Mouse (Mus musculus) liver, embryonic 13.5 days (tissue): Measurements from ENCODE around the gene Myh8. TPM values are rescaled to one million over a fixed set of nuclear protein-coding genes. Genes with fewer than 3 reads are reported as not detected.

Experiments used
- ATAC-seq: fragments of 200-750 bp; cut with Nextera tagmentation; 2 replicates; pipeline ENCODE4 v1.8.0; 2017; ENCODE audit warnings: low read depth, mild to moderate bottlenecking, moderate number of reproducible peaks, moderate library complexity
- DNase-seq: peaks from one replicate; pipeline ENCODE4 v3.0.0; 2022
- H3K27ac ChIP-seq: fragments of 300-500 bp; sonication (generic); 2 replicates; pipeline ENCODE4 v1.5.1; 2015; ENCODE audit warnings: moderate library complexity, mild to moderate bottlenecking, inconsistent platforms
- H3K27me3 ChIP-seq: fragments of 300-500 bp; sonication (generic); 2 replicates; pipeline ENCODE4 v1.6.1; 2015; ENCODE audit warnings: mild to moderate bottlenecking, inconsistent platforms
- H3K36me3 ChIP-seq: fragments of 300-500 bp; sonication (generic); 2 replicates; pipeline ENCODE4 v1.6.1; 2015; ENCODE audit warnings: mild to moderate bottlenecking, inconsistent platforms
- H3K4me1 ChIP-seq: fragments of 300-500 bp; sonication (generic); replicated peaks from 2 replicates; pipeline ENCODE4 v1.6.1; 2015; ENCODE audit warnings: inconsistent platforms
- H3K4me2 ChIP-seq: fragments of 300-500 bp; sonication (generic); 2 replicates; pipeline ENCODE4 v1.6.1; 2015; ENCODE audit warnings: inconsistent platforms, mild to moderate bottlenecking, moderate library complexity
- H3K4me3 ChIP-seq: fragments of 300-500 bp; sonication (generic); replicated peaks from 2 replicates; pipeline ENCODE4 v1.5.1; 2015; ENCODE audit warnings: mild to moderate bottlenecking, inconsistent platforms
- H3K9ac ChIP-seq: fragments of 300-500 bp; sonication (generic); 2 replicates; pipeline ENCODE4 v1.6.1; 2015; ENCODE audit warnings: mild to moderate bottlenecking, inconsistent platforms
- H3K9me3 ChIP-seq: fragments of 300-500 bp; sonication (generic); replicated peaks from 2 replicates; pipeline ENCODE4 v1.6.1; 2016; ENCODE audit warnings: inconsistent platforms
- WGBS: fragments of 180-500 bp; shearing (Covaris S2); methylation state at CpG from one replicate; pipeline ENCODE4 v1.1.7; 2015; ENCODE audit not compliant: insufficient replicate concordance; 5-methylcytosine and 5-hydroxymethylcytosine counted together
- polyA plus RNA-seq: library from polyadenylated mRNA; unstranded; fragments of >200 nt; fragmentation: Nextera tagmentation; extraction: Ambion mirVana; gene quantifications from 2 replicates; pipeline ENCODE4 v1.2.1, GENCODE M21; 2015

The Myh8 gene
- polyA plus RNA-seq, 1 experiment from 2014 or later = 0.88 TPM

DNA sequence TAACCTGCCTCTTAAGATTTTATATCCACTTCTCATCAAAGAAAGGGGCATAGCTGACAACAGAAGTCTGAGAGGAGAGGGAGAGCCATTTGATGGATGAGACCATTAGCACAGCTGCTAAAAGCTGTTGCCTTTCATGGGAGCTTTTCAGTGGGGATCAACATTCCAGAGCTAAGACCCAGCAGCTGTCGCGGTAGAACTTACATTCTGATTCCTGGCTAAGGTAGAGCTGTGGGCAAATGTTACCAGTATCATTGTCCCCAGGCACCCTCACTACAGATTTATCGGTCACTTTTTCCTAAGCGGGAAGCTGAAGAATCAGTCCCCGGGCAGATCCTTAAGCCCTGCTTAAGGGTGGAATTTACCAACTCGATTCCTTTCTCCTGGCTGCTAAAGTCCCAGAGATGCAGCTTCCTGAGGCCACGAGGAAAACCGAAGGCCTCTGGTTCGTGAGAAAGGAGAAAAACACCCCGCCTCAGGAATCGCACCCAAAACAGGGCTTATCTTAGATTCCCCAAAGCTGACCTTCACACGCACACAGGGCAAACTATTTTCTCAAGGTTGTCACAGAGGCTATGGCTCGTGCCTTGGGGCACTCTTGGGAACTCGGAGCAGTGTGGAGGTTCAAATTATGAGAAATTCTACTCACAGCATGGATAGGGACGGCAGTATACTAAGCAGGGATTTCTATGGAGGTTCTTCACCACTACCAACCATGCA, 37.0 kb downstream of the Myh8 start:
- H3K27me3 ChIP-seq = no peaks in the 10 kb centered on the region
- ATAC-seq (no peak), DNase-seq (no peak)
- H3K4me2 ChIP-seq = no peak overlapping the region
- 46% methylated on average over 15 of the region's 15 CpGs for WGBS
- no peaks in the 10 kb centered on the region for H3K4me1 ChIP-seq
- H3K27ac ChIP-seq = no peak overlapping the region
- H3K36me3 ChIP-seq = no peaks in the 10 kb centered on the region
- H3K9ac ChIP-seq = no peak overlapping the region
- H3K9me3 ChIP-seq = no peaks in the 10 kb centered on the region
- H3K4me3 ChIP-seq = no peak overlapping the region

DNA sequence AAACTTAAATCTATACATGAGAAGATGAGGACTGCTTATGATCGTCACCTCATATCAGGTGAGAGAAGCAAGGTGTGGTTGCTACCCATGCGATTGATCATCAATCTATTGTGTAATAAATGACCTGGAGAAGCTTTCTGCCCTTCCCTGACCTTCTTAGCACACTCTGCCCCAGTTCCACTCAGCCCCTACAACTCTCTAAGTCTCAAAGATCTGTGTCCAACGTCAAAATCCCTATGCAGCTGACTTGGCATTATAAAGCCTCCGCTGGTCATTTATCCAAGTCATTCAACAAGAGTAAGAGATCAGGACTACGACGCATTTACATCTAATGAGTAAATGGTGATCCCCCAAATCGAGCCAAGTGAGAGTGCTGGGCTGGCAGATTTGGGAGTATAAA, 44.4 kb downstream of the Myh8 start, which contains the start of gene Myh13:
Gene Myh13, plus strand, starts transcription at position 301 of the 400 bp plus-strand sequence.
- no peaks in the 10 kb centered on the region for H3K36me3 ChIP-seq
- H3K27ac ChIP-seq = no peak within 1 kb of the TSS
- H3K9me3 ChIP-seq = no peaks in the 10 kb centered on the region
- no peaks in the 10 kb centered on the region for H3K27me3 ChIP-seq
- no peaks in the 10 kb centered on the region for H3K4me1 ChIP-seq
- DNase-seq (no peak), ATAC-seq (no peak)
- H3K9ac ChIP-seq = no peak within 1 kb of the TSS
- 73% methylated on average over 7 of the region's 7 CpGs for WGBS
- H3K4me3 ChIP-seq = no peak within 1 kb of the TSS
- H3K4me2 ChIP-seq = no peak within 1 kb of the TSS

- H3K4me2 ChIP-seq = no peak overlapping the region
- H3K27me3 ChIP-seq = no peaks in the 10 kb centered on the region
- H3K36me3 ChIP-seq = no peaks in the 10 kb centered on the region
- no peaks in the 10 kb centered on the region for H3K4me1 ChIP-seq
- DNase-seq (no peak), ATAC-seq (no peak)
- H3K27ac ChIP-seq = no peak overlapping the region
- no peak overlapping the region for H3K4me3 ChIP-seq
- no peaks in the 10 kb centered on the region for H3K9me3 ChIP-seq
- H3K9ac ChIP-seq = no peak overlapping the region
- whole genome bisulfite sequencing = 47% methylated on average over 2 of the region's 2 CpGs
These were observed 49.6 kb downstream of the Myh8 start for GRCm38 (mm10) chr11:67326536-67326935.

- Histone ChIP-seq H3K27ac (no peak overlapping the region), H3K9ac (no peak overlapping the region), H3K36me3 (no peaks in the 10 kb centered on the region), H3K4me1 (no peaks in the 10 kb centered on the region), H3K4me2 (no peak overlapping the region), H3K4me3 (no peak overlapping the region), H3K9me3 (no peaks in the 10 kb centered on the region), H3K27me3 (no peaks in the 10 kb centered on the region)
- WGBS = 37% methylated on average over 3 of the region's 3 CpGs
- no peak for ATAC-seq
- DNase-seq = no peak
These were observed 67.6 kb downstream of the Myh8 start for GRCm38 (mm10) chr11:67344556-67344955.

DNA sequence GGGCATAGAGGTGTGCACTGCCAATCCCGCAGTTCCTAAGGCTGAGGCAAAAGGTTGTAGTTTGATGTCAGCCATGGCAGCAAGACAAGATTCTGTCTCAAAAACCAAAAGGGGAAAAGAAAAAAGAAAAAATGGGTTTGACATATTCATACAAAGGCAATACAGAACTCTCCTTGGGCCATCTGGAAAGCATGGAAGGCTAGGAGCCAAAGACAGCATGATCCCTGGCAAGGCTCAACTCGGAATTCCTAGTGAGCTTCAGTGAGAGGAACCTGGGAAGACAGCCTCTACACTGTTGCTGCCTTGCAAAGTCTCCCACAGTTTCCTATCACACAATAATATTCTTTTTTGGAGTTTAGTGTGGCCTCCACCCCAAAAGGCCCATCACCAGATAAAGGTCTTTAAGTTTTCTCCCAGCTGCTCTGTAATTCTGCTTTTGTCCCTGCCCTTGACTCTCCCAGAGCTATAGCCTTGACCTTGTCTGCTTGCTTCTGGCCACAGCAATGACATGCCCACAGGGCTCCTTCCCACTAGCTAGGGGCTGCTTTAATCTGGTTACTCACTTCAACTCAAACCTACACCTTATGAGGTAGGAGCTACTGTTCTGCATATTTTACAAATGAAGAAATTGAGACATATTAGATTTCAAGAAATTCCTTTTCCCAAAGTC, 68.4 kb downstream of the Myh8 start:
- Histone ChIP-seq H3K9me3 (no peaks in the 10 kb centered on the region), H3K36me3 (no peaks in the 10 kb centered on the region), H3K4me2 (no peak overlapping the region), H3K4me3 (no peak overlapping the region), H3K4me1 (no peaks in the 10 kb centered on the region), H3K27me3 (no peaks in the 10 kb centered on the region), H3K27ac (no peak overlapping the region), H3K9ac (no peak overlapping the region)
- DNase-seq (no peak), ATAC-seq (no peak)
- 33% methylated on average over 2 of the region's 2 CpGs for WGBS

DNA sequence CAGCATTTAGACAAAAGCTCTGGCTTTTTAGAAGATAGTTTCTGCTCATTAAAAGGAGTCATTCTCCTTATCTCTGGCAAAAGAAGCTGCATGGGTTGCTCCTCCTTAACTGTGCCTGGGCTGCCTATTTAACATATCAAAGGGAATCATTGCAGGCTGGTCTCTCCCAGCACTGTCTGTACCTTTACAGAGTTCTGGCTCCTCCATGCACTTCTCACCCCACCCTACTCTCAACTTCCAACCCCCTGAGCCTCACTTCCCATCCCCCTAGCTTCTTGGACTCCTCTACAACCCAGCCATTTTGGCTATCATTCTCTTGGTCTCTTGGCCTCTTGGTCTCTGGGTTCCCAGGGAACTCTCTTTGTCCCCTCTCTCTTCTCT, 68.9 kb downstream of the Myh8 start:
- no peak for DNase-seq
- no peaks in the 10 kb centered on the region for H3K27me3 ChIP-seq
- H3K27ac ChIP-seq = no peak overlapping the region
- H3K4me2 ChIP-seq = no peak overlapping the region
- no peak overlapping the region for H3K9ac ChIP-seq
- no peaks in the 10 kb centered on the region for H3K4me1 ChIP-seq
- H3K36me3 ChIP-seq = no peaks in the 10 kb centered on the region
- no peak overlapping the region for H3K4me3 ChIP-seq
- no peak for ATAC-seq
- H3K9me3 ChIP-seq = no peaks in the 10 kb centered on the region

DNA sequence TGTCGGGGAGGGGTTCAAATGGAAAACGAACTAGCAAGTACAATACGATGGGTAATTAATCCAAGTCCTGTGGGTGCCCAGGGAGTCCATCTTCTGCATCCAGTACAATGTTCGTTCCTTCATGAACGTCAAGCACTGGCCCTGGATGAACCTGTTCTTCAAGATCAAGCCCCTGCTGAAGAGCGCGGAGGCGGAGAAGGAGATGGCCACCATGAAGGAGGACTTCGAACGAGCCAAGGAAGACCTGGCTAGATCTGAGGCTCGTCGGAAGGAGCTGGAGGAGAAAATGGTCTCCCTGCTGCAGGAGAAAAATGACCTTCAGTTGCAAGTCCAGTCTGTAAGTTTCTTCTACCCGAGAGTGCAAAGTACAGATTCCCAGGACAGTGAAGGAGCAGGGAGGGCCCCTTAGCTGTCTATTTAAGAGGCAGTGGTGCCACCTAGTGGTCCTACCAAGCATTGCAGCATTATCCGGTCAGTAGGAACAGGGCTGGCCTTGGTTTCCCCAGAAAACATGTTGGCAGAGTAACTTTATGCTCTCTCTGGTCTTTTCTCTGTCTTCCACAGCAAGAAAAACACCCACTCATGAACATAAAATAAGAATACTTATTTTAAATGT, 73.3 kb downstream of the Myh8 start:
- Histone ChIP-seq H3K4me1 (no peaks in the 10 kb centered on the region), H3K9ac (no peak overlapping the region), H3K36me3 (no peaks in the 10 kb centered on the region), H3K4me2 (no peak overlapping the region), H3K4me3 (no peak overlapping the region), H3K9me3 (no peaks in the 10 kb centered on the region), H3K27me3 (no peaks in the 10 kb centered on the region), H3K27ac (no peak overlapping the region)
- DNase-seq (no peak), ATAC-seq (no peak)
- WGBS = 46% methylated on average over 14 of the region's 14 CpGs

DNA sequence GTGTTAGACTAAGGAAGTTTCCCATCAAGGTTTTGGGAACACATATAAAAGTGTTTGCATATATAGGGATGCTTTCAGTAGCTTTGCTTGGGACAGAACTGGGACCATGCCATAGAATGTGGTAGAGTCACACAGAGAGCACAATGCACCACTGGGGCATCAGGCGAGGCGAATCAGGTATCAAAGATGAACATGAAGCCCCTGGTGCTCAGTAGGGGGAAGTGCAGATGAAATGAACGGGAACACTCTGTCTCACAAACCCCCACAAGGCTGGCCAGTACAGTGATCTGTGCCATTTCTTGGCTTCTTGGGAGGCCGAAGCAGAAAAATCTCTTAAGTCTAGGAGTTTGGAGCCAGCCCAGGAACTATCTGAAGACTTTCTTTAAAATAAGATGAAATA, 76.1 kb downstream of the Myh8 start:
- H3K9me3 ChIP-seq = no peaks in the 10 kb centered on the region
- no peaks in the 10 kb centered on the region for H3K27me3 ChIP-seq
- no peak for ATAC-seq
- DNase-seq = no peak
- H3K9ac ChIP-seq = no peak overlapping the region
- H3K36me3 ChIP-seq = no peaks in the 10 kb centered on the region
- H3K4me3 ChIP-seq = no peak overlapping the region
- H3K4me1 ChIP-seq = no peaks in the 10 kb centered on the region
- H3K4me2 ChIP-seq = no peak overlapping the region
- no peak overlapping the region for H3K27ac ChIP-seq
- 33% methylated on average over 4 of the region's 4 CpGs for WGBS

DNA sequence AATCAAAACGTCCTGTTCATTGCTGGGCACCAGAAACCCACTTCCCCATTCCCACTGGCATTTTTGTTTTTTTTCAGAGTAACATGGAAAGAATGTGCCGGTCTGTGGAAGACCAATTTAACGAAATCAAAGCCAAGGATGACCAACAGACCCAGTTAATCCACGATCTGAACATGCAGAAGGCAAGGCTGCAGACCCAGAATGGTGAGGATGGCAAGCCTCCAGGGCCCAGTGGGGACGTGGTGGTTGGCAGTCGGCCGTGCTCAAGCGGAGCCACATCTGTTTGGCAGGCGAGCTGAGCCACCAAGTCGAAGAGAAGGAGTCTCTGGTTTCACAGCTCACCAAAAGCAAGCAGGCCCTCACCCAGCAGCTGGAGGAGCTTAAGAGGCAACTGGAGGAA, 81.1 kb downstream of the Myh8 start:
- 53% methylated on average over 10 of the region's 10 CpGs for WGBS
- no peak overlapping the region for H3K4me2 ChIP-seq
- H3K27ac ChIP-seq = no peak overlapping the region
- ATAC-seq = no peak
- DNase-seq = no peak
- no peaks in the 10 kb centered on the region for H3K9me3 ChIP-seq
- H3K9ac ChIP-seq = no peak overlapping the region
- H3K4me3 ChIP-seq = no peak overlapping the region
- H3K27me3 ChIP-seq = no peaks in the 10 kb centered on the region
- no peaks in the 10 kb centered on the region for H3K4me1 ChIP-seq
- no peaks in the 10 kb centered on the region for H3K36me3 ChIP-seq

Other genes with a start within 250 kb of the Myh8 start
- gene Adprm, start 224.5 kb upstream of the Myh8 start, polyA plus RNA-seq = 10.7 and 14.0 TPM in 2 replicates
- gene Sco1, start 224.5 kb upstream of the Myh8 start, polyA plus RNA-seq = 8.2 and 10.6 TPM in 2 replicates
- gene Myh3, start 198.8 kb upstream of the Myh8 start, polyA plus RNA-seq = 1.6 and 1.8 TPM in 2 replicates
- gene Myh2, start 106.1 kb upstream of the Myh8 start, polyA plus RNA-seq = not detected in 2 replicates
- 0.02 and 0.06 TPM in 2 replicates for gene Myh1, start 77.1 kb upstream of the Myh8 start, polyA plus RNA-seq
- gene Myh4, start 39.1 kb upstream of the Myh8 start, polyA plus RNA-seq = not detected in 2 replicates
- gene Myh13, start 44.5 kb downstream of the Myh8 start, polyA plus RNA-seq = not detected in 2 replicates
- 1.5 TPM in 2 replicates for gene Gas7, start 178.3 kb downstream of the Myh8 start, polyA plus RNA-seq